Mouse (Mus musculus) hindbrain, embryonic 10.5 days (tissue): ENCODE data around the gene Slc12a5. TPM values are rescaled to one million over a fixed set of nuclear protein-coding genes. Genes with fewer than 3 reads are reported as not detected.
A peak's percentile ranks its signal among the peaks of the same experiment; 100 is the strongest.

Source experiments
- DNase-seq: peaks from one replicate; pipeline ENCODE4 v3.0.0-alpha.2; 2017; ENCODE audit warnings: low spot score
- H3K27ac ChIP-seq: fragments of 300-500 bp; sonication (generic); 2 replicates; pipeline ENCODE4 v1.5.1; 2016; ENCODE audit warnings: mild to moderate bottlenecking, moderate library complexity
- H3K27me3 ChIP-seq: fragments of 300-500 bp; sonication (generic); 2 replicates; pipeline ENCODE4 v1.6.1; 2016; ENCODE audit warnings: mild to moderate bottlenecking; ENCODE audit not compliant: poor library complexity, insufficient read depth, severe bottlenecking
- H3K36me3 ChIP-seq: fragments of 300-500 bp; sonication (generic); 2 replicates; pipeline ENCODE4 v1.6.1; 2016; ENCODE audit warnings: mild to moderate bottlenecking, moderate library complexity
- H3K4me1 ChIP-seq: fragments of 300-500 bp; sonication (generic); replicated peaks from 2 replicates; pipeline ENCODE4 v1.6.1; 2016; ENCODE audit warnings: mild to moderate bottlenecking
- H3K4me3 ChIP-seq: fragments of 300-500 bp; sonication (generic); 2 replicates; pipeline ENCODE4 v1.5.1; 2016; ENCODE audit warnings: mild to moderate bottlenecking, moderate library complexity
- H3K9me3 ChIP-seq: fragments of 300-500 bp; sonication (generic); 2 replicates; pipeline ENCODE4 v1.6.1; 2016; ENCODE audit warnings: mild to moderate bottlenecking, moderate library complexity
- WGBS: fragments of 180-500 bp; shearing (Covaris S2); methylation state at CpG from one replicate; pipeline ENCODE4 v1.1.7; 2016; 5-methylcytosine and 5-hydroxymethylcytosine counted together
- polyA plus RNA-seq: library from polyadenylated mRNA; unstranded; fragments of >200 nt; fragmentation: Nextera tagmentation; extraction: Ambion mirVana; gene quantifications from 2 replicates; pipeline ENCODE4 v1.2.1, GENCODE M21; 2016

The Slc12a5 gene
- polyA plus RNA-seq, 1 experiment from 2014 or later = 5.1 TPM

DNA sequence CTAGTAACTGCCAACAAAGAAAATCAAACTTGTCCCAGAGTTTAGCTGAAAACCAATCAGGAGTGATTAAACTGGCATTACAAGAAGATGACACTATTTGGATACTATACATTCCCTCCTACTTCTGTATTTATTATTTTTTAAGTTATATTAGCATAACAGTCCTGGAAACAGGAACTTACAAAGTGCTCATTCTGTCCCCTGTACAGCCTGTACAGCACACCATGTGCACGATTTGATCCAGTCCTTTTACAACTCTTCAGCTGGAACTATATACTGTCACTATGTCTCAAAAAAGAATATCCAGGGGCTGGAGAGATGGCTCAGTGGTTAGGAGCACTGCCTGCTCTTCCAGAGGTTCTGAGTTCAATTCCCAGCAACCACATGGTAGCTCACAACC is 66.6 kb downstream of the Slc12a5 start:
- WGBS = 84% methylated on average over 1 of the region's 1 CpGs
- Histone ChIP-seq H3K27ac (no peak overlapping the region), H3K4me3 (no peak overlapping the region), H3K36me3 (peaks cover 24% of the 10 kb centered on the region), H3K27me3 (no peaks in the 10 kb centered on the region), H3K9me3 (no peaks in the 10 kb centered on the region), H3K4me1 (peaks cover 13% of the 10 kb centered on the region)
- DNase-seq = no peak

DNA sequence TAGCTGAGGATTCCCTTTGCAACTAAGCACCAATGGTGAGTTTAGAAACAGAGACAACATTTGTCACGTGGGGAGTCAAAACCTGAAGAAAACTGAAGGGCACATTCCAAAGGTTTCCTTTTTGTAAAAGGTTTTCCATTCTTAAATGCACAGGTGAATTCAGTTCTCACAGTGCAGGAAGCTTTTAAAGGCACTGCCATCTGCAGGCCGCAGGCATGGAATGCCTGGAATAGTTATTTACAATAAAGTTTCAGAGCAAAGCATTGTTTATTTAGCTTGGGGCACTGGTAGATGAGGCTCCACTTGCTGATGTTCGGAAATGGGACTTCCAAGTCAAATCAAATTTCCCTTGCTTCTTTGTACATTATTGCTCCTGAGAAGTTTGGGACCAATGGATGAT is 71.9 kb downstream of the Slc12a5 start:
- Histone ChIP-seq H3K27me3 (no peaks in the 10 kb centered on the region), H3K4me3 (peak overlapping the region; percentile 92)

DNA sequence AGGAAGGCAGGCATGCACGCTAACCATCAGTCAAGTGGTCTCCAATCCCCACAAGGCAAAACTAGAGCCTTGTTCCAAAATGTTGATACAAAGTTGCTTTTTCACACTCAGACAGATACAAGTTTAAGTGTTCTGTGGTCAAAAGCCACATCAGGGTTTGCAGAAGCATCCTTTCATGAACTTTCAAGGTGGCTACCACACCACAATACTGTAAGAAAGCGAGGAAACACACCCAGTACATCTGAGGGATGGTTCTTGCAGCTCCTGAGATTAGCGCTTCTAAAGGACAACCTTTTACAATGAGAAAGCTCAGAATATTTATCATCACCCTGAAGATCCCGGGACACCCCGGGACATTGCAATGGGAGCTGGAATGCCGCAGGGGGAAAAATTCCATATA is 72.7 kb downstream of the Slc12a5 start:
- Histone ChIP-seq H3K4me3 (peak overlapping the region; percentile 92), H3K36me3 (peaks cover 10% of the 10 kb centered on the region; the same call in 1 of the 2 replicates), H3K4me1 (peaks cover 42% of the 10 kb centered on the region), H3K27me3 (no peaks in the 10 kb centered on the region), H3K9me3 (no peaks in the 10 kb centered on the region), H3K27ac (peak overlapping the region; percentile 98)
- 59% methylated on average over 6 of the region's 6 CpGs for WGBS
- DNase-seq = no peak

More for the DNA sequence above, 71.9 kb downstream of the Slc12a5 start:
- H3K4me1 ChIP-seq = peaks cover 42% of the 10 kb centered on the region
- peaks cover 10% of the 10 kb centered on the region; the same call in 1 of the 2 replicates for H3K36me3 ChIP-seq
- no peaks in the 10 kb centered on the region for H3K9me3 ChIP-seq
- H3K27ac ChIP-seq = no peak overlapping the region
- DNase-seq = no peak
- WGBS = 64% methylated on average over 3 of the region's 3 CpGs

DNA sequence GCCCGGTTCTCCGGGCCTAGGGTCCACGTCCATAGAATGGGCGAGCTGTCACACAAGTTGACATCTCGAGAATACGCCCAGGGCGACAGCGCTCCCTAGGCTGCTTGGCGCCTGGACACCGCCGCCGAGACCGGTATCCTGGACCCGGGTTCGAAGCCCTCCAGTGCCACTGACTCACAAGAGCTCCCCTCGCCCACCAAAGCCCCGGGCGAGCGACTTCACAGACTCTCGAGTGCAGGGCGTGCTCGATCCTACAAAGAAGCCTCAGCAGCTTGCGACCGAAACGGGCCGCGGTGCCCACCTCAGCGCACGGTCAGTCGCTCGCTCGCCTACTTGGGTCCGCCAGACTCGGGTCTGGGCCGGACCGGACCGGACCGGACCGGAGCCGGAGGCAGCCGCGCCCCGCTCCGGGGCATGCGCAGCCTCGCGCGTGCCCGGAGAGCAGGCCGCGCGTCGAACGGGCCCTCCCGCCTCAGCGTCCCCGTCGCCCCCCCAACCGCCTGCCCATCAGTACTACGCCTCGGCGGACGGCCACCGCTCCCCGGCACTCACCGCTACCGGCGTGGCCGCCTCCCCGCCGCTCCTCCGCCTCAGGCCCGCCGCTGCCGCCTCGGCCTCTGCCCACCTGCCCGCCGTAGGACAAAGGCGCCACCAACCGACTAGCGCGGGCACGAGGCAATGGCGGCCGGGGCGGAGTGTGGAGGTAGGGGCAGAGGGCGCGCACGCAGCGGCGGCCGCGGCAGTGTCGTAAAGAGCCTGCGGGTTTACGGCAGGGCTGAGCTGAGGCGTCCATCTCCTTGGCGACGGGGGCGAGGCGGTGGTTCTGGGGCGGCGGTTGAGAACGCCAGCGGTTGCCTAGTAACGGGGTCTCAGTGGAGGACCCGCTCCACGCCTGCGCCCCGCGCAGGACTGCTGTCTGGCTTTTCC is 73.8 kb downstream of the Slc12a5 start, which contains the start of gene Ncoa5:
Gene Ncoa5, minus strand, starts transcription at position 737 of the 927 bp plus-strand sequence.
- Histone ChIP-seq H3K27me3 (no peaks in the 10 kb centered on the region), H3K4me1 (peaks cover 42% of the 10 kb centered on the region), H3K36me3 (peaks cover 10% of the 10 kb centered on the region; the same call in 1 of the 2 replicates), H3K4me3 (peak within 1 kb of the TSS; percentile 92), H3K9me3 (no peaks in the 10 kb centered on the region), H3K27ac (peak within 1 kb of the TSS; percentile 98)
- WGBS = under 1% methylated on average over 111 of the region's 111 CpGs
- DNase-seq = peak; percentile 99

DNA sequence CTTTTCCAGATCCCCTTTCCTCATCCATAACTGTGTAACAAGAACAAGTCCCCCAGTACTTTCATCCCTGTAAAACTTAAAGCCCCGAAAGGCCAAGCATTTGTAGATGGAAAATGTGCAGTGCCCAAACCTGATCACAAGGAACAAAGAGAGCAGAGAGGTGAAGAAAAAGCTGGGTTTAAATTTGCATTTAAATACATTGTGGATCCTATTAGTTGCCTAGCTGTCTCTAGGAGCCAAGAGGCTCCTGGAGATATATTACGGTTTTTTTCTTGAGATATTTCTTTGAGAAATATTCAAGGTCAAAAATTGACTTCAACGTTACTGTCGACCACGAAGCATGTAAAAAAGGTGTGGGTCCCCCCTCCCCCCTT is 74.4 kb downstream of the Slc12a5 start:
- Histone ChIP-seq H3K4me3 (peak overlapping the region; percentile 92), H3K27me3 (no peaks in the 10 kb centered on the region), H3K4me1 (peaks cover 42% of the 10 kb centered on the region), H3K9me3 (no peaks in the 10 kb centered on the region), H3K27ac (peak overlapping the region; percentile 98), H3K36me3 (peaks cover 10% of the 10 kb centered on the region; the same call in 1 of the 2 replicates)
- 26% methylated on average over 5 of the region's 5 CpGs for WGBS
- DNase-seq = no peak

DNA sequence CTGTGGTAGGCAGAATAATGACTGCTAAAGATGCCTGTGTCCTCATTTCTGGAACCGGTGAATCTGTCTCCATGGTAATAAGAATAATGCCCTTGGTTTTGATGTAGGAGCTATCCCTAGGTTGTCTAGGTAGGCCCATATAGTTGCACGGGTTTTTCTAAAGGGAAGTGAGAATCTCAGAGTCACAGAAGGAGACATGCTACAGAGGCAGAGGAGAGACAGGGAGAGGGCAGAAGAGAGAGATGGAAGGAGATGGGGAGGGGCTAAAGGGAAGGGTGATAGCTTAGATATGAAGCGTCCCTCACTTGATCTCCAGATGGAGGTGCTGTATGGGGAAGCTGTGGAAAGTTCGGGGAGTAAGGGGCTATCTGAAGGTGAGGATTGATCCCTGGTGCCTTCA is 76.8 kb downstream of the Slc12a5 start:
- Histone ChIP-seq H3K4me3 (no peak overlapping the region), H3K4me1 (peaks cover 26% of the 10 kb centered on the region), H3K27me3 (peaks cover 16% of the 10 kb centered on the region; the same call in 1 of the 2 replicates), H3K27ac (no peak overlapping the region), H3K36me3 (no peaks in the 10 kb centered on the region), H3K9me3 (no peaks in the 10 kb centered on the region)
- no peak for DNase-seq
- WGBS = 67% methylated on average over 4 of the region's 4 CpGs

DNA sequence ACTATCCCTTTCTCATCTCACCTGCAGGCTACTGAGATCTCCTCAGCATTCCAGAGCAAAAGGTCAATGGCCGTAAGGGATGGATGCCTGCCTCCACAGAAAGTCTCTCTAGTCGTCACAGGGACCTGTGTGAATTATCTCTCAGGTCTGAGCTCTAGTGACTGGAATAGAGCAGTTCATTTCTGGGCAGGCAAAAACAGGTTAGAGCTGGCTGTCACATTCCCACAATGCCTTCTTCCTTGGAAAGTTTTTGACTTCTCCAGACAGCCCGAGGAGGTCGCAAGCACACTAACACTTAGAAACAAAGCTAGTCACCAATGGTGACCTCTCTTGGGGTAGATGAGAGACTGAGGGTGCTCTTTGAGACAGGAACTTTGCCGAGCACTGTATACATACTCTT is 81.5 kb downstream of the Slc12a5 start:
- no peaks in the 10 kb centered on the region for H3K36me3 ChIP-seq
- peaks cover 24% of the 10 kb centered on the region for H3K4me1 ChIP-seq
- peaks cover 16% of the 10 kb centered on the region; the same call in 1 of the 2 replicates for H3K27me3 ChIP-seq
- 78% methylated on average over 5 of the region's 5 CpGs for WGBS
- no peak for DNase-seq
- H3K27ac ChIP-seq = no peak overlapping the region
- no peaks in the 10 kb centered on the region for H3K9me3 ChIP-seq
- H3K4me3 ChIP-seq = no peak overlapping the region

DNA sequence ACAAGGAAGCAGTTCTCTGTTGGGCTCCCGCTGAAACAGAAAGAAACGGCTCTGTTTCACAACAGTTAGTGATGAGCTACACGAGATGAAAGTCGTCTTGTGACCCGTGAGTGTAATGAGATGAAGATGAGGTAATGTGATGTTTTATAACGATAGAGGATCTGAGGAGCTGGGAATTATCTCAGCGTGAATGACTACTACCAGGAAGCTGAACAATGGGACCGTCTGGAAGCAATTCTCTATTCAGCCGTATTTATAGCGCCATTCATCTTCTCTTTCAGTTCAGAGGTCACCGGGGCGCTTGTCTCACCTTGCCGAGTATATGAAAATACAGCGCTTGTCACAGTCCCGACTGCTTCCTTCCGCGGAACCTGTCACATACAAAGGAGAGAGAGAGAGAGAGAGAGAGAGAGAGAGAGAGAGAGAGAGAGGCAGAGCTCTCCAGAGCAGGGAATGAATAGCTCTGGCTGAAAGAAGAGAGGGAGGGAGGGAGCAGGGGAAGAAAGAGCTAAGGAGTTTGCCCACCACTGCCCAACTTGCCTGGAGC is 82.6 kb downstream of the Slc12a5 start:
- peaks cover 16% of the 10 kb centered on the region; the same call in 1 of the 2 replicates for H3K27me3 ChIP-seq
- peak; percentile 43 for DNase-seq
- H3K36me3 ChIP-seq = no peaks in the 10 kb centered on the region
- H3K4me3 ChIP-seq = peak overlapping the region; percentile 33
- no peaks in the 10 kb centered on the region for H3K9me3 ChIP-seq
- WGBS = 13% methylated on average over 17 of the region's 17 CpGs
- H3K27ac ChIP-seq = peak overlapping the region; percentile 77
- peaks cover 24% of the 10 kb centered on the region for H3K4me1 ChIP-seq

DNA sequence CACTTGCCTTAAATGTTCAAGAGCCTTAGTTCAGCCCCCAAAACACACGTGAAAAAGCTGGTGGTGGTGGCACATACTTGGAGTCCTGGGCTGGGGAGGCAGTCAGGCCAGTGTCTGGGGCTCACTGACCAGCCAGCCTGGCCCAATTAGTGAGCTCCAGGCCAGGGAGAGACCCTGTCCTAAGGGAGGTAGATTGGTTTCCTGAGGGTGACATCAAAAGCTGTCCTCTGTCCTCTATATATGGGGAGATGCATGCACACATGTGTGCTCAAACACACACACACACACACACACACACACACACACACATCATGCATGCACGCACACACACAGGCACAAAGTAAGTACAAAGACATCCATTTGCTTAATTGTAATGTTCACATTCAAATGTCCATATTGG is 83.1 kb downstream of the Slc12a5 start:
- no peak for DNase-seq
- WGBS = 58% methylated on average over 2 of the region's 2 CpGs

DNA sequence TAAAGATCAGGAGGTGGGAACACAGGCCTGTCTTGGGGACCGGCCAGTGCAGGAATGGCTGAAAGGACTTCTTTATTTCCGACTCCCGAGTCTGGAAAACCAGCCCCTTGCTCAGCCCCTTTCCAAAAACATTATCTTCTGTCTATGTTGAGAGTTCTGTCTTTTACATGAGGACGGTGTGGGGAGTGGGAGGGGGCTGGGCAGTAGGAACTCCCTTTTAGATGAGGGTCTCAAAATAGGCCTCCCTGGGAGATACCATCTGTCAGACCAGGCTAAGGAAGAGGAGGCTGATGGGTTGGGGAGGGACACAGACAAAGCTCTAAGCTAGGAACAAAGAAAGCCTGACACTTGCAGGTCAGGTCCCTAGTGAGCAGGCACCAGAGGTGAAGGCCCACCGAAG is 88.4 kb downstream of the Slc12a5 start:
- Histone ChIP-seq H3K27ac (peak overlapping the region; percentile 41), H3K27me3 (no peaks in the 10 kb centered on the region), H3K9me3 (peaks cover 6% of the 10 kb centered on the region; the same call in 1 of the 2 replicates), H3K36me3 (no peaks in the 10 kb centered on the region), H3K4me1 (peaks cover 32% of the 10 kb centered on the region), H3K4me3 (no peak overlapping the region)
- DNase-seq = no peak
- 47% methylated on average over 5 of the region's 5 CpGs for WGBS

More for the DNA sequence above, 83.1 kb downstream of the Slc12a5 start:
- Histone ChIP-seq H3K9me3 (no peaks in the 10 kb centered on the region), H3K36me3 (no peaks in the 10 kb centered on the region), H3K4me3 (peak overlapping the region; percentile 33; the same call in 1 of the 2 replicates), H3K27me3 (peaks cover 16% of the 10 kb centered on the region; the same call in 1 of the 2 replicates), H3K27ac (peak overlapping the region; percentile 77), H3K4me1 (peaks cover 25% of the 10 kb centered on the region)
